In genomic region chr9:100266528-100267387, GRCm38 (mm10) we compare ENCODE assay signal across 13 mouse cellular contexts.
A peak's percentile ranks its signal among the peaks of the same experiment; 100 is the strongest.
DNase-seq lines count a peak whose midpoint lies in the region; ATAC-seq and TF ChIP-seq lines count a peak whose summit lies in the region.
"Had no signal": no experiment of that assay in that cellular context is flagged by ENCODE, and none has a peak within 500 bp of the region (broad histone marks: within the 10 kb centered on the region; RNA-seq: fewer than 3 reads in every experiment).

No protein-coding gene starts in this region.

- intact Hi-C loops in left cerebral cortex, postnatal 36 days (cut with DNase I) = no loop called here
- intact Hi-C loops in gastrocnemius, adult 2 months (cut with DNase I) = no loop called here

- ATAC-seq in limb, embryonic 12.5 days (ENCODE audit: insufficient number of reproducible peaks, insufficient read depth, low FRiP score, low TSS enrichment, low read depth) = no peak
- no peak for ATAC-seq in forebrain, postnatal 0 days
- peak; percentile 38; the same call in 1 of the 2 replicates for ATAC-seq in midbrain, embryonic 12.5 days (ENCODE audit: low FRiP score, low read depth)

- no peaks in the 10 kb centered on the region for H3K36me3 ChIP-seq in limb, embryonic 12.5 days
- no peaks in the 10 kb centered on the region for H3K36me3 ChIP-seq in limb, embryonic 10.5 days
- H3K36me3 ChIP-seq in forebrain, postnatal 0 days (ENCODE audit: insufficient read depth) = no peaks in the 10 kb centered on the region
- no peaks in the 10 kb centered on the region for H3K36me3 ChIP-seq in midbrain, embryonic 12.5 days

- peaks cover 7% of the 10 kb centered on the region for H3K4me1 ChIP-seq in limb, embryonic 12.5 days (replicated peaks)
- H3K4me1 ChIP-seq in limb, embryonic 10.5 days = peaks cover 27% of the 10 kb centered on the region
- H3K4me1 ChIP-seq in forebrain, postnatal 0 days (ENCODE audit: insufficient read depth) = no peaks in the 10 kb centered on the region; the same call in 1 of the 2 replicates
- peaks cover 18% of the 10 kb centered on the region for H3K4me1 ChIP-seq in midbrain, embryonic 12.5 days
- H3K4me1 ChIP-seq: megakaryocyte, embryonic 14.5 days had no signal

- H3K9ac ChIP-seq in limb, embryonic 12.5 days (replicated peaks) = no peak overlapping the region
- no peak overlapping the region for H3K9ac ChIP-seq in forebrain, postnatal 0 days
- no peak overlapping the region for H3K9ac ChIP-seq in midbrain, embryonic 12.5 days (replicated peaks)

- WGBS in limb, embryonic 12.5 days = 38% methylated on average over 16 of the region's 16 CpGs
- WGBS in limb, embryonic 10.5 days = 39% methylated on average over 16 of the region's 16 CpGs
- 5% methylated on average over 16 of the region's 16 CpGs for WGBS in forebrain, postnatal 0 days
- 11% methylated on average over 16 of the region's 16 CpGs for WGBS in midbrain, embryonic 12.5 days

- TF ChIP-seq CTCF in forebrain, postnatal 0 days (IDR thresholded peaks at IDR 0.05; ENCODE audit: low read depth) = no peak
- TF ChIP-seq CTCF in gastrocnemius, adult 2 months (IDR thresholded peaks at IDR 0.05) = no peak

- no peak overlapping the region for H3K4me3 ChIP-seq in limb, embryonic 12.5 days (replicated peaks)
- H3K4me3 ChIP-seq in limb, embryonic 10.5 days = no peak overlapping the region
- no peak overlapping the region for H3K4me3 ChIP-seq in forebrain, postnatal 0 days (ENCODE audit: low read depth, low read length)
- H3K4me3 ChIP-seq in midbrain, embryonic 12.5 days = peak overlapping the region; percentile 22
- no peak overlapping the region for H3K4me3 ChIP-seq in gastrocnemius, adult 2 months
- H3K4me3 ChIP-seq: erythroblast, embryonic 14.5 days; megakaryocyte, embryonic 14.5 days had no signal

- DNase-seq in limb, embryonic 10.5 days (ENCODE audit: low spot score) = no peak
- DNase-seq in forebrain, postnatal 0 days = peak; percentile 30
- no peak for DNase-seq in left cerebral cortex, postnatal 36 days (ENCODE audit: low spot score in 2 of 2)
- no peak for DNase-seq in ovary, postnatal 10 days (ENCODE audit: low spot score)
- no peak for DNase-seq in urinary bladder, postnatal 4 days (ENCODE audit: low spot score in 2 of 2)
- no peak for DNase-seq in gastrocnemius, adult 2 months
- DNase-seq: heart, postnatal 4 days; kidney, adult 9 months; lung, adult 2 months had no signal

- no peaks in the 10 kb centered on the region for H3K9me3 ChIP-seq in limb, embryonic 12.5 days
- H3K9me3 ChIP-seq in limb, embryonic 10.5 days (replicated peaks) = no peaks in the 10 kb centered on the region
- no peaks in the 10 kb centered on the region for H3K9me3 ChIP-seq in forebrain, postnatal 0 days (ENCODE audit: low read length)
- H3K9me3 ChIP-seq in midbrain, embryonic 12.5 days = no peaks in the 10 kb centered on the region
- H3K9me3 ChIP-seq: megakaryocyte, embryonic 14.5 days had no signal

- H3K4me2 ChIP-seq in limb, embryonic 12.5 days = 0 out of 2 replicates have a peak overlapping the region, but pooled peaks have one; percentile 27
- peak overlapping the region; percentile 17; the same call in 1 of the 2 replicates for H3K4me2 ChIP-seq in forebrain, postnatal 0 days (ENCODE audit: low read depth)
- peak overlapping the region; percentile 42 for H3K4me2 ChIP-seq in midbrain, embryonic 12.5 days (replicated peaks)

- no peak overlapping the region for H3K27ac ChIP-seq in limb, embryonic 12.5 days
- no peak overlapping the region for H3K27ac ChIP-seq in limb, embryonic 10.5 days
- H3K27ac ChIP-seq in forebrain, postnatal 0 days (ENCODE audit: low read depth, low read length) = no peak overlapping the region
- H3K27ac ChIP-seq in midbrain, embryonic 12.5 days (replicated peaks) = peak overlapping the region; percentile 42; the same call in 1 of the 2 replicates
- no peak overlapping the region for H3K27ac ChIP-seq in gastrocnemius, adult 2 months

- H3K27me3 ChIP-seq in limb, embryonic 12.5 days = peaks cover 7% of the 10 kb centered on the region; the same call in 1 of the 2 replicates
- peaks cover 10% of the 10 kb centered on the region; the same call in 1 of the 2 replicates for H3K27me3 ChIP-seq in limb, embryonic 10.5 days (ENCODE audit: low read depth, poor library complexity, severe bottlenecking)
- H3K27me3 ChIP-seq in forebrain, postnatal 0 days (ENCODE audit: insufficient read depth, low read length) = peaks cover 20% of the 10 kb centered on the region
- peaks cover 32% of the 10 kb centered on the region for H3K27me3 ChIP-seq in midbrain, embryonic 12.5 days
- H3K27me3 ChIP-seq: megakaryocyte, embryonic 14.5 days had no signal
